In the genomic region with DNA sequence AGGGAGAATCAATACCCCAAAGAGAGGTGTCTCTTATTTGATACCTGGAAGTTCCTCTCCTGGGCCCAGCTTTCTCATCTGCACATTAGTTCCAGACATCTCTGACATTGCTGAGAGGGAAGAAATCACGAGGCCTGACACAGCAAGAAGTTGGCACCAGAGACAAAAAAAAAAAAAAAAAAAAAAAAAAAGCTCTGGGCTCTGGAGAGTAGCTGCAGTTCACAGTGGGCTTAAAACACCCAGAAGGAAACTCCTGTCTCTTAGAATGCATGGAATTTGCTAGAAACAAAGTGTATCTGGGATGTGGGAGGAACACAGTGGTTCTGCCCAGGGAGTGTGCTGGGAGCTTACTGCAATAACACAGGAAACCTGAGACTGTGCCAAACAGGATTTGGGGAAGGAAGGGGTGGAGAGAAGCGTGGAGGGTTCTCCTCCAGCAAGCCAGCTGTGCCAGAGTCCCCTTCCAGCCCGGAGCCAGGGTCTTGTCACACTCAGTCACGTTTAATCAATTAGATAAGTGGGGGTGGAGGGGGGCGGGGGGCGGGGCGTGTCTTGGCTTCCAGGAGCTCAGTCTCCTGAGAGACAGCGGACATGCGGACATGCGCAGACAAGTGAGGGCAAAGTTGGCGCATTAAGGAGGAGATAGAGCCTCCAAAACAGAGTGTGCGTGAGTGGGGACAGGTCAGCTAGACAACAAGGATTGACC, we compare ENCODE assay signal across 8 mouse cellular contexts.
DNase-seq lines count a peak whose midpoint lies in the region; ATAC-seq and TF ChIP-seq lines count a peak whose summit lies in the region.

No protein-coding gene starts in this region.

- peak; percentile 95 for TF ChIP-seq EP300 in lung, postnatal 0 days (IDR thresholded peaks at IDR 0.05)

- peak overlapping the region; percentile 19; the same call in 1 of the 2 replicates for H3K4me3 ChIP-seq in forebrain, embryonic 10.5 days
- no peak overlapping the region for H3K4me3 ChIP-seq in heart, embryonic 15.5 days
- H3K4me3 ChIP-seq in kidney, postnatal 0 days (replicated peaks; ENCODE audit: low read depth, low read length): 0 out of 2 replicates have a peak overlapping the region, but pooled peaks have one; percentile 4
- H3K4me3 ChIP-seq in lung, postnatal 0 days (ENCODE audit: low read depth, low read length): no peak overlapping the region

- 23% methylated on average over 12 of the region's 12 CpGs for WGBS in forebrain, embryonic 10.5 days
- WGBS in heart, embryonic 15.5 days: 5% methylated on average over 12 of the region's 12 CpGs
- WGBS in kidney, postnatal 0 days: 4% methylated on average over 12 of the region's 12 CpGs
- WGBS in lung, postnatal 0 days: 0% methylated on average over 11 of the region's 12 CpGs

- peak overlapping the region; percentile 21 for H3K4me2 ChIP-seq in heart, embryonic 15.5 days
- H3K4me2 ChIP-seq in kidney, postnatal 0 days (ENCODE audit: low read length): peak overlapping the region; percentile 38; the same call in 1 of the 2 replicates
- H3K4me2 ChIP-seq in lung, postnatal 0 days (replicated peaks; ENCODE audit: low read depth, low read length): peak overlapping the region; percentile 17

- DNase-seq in 416B (ENCODE audit: low read depth): peak; percentile 40
- peak; percentile 44 for DNase-seq in ZHBTc4 (ENCODE audit: low read depth, low spot score)
- DNase-seq in forebrain, embryonic 10.5 days (ENCODE audit: extremely low spot score, low spot score): peak; percentile 64
- peak; percentile 97 for DNase-seq in kidney, postnatal 0 days (ENCODE audit: low spot score)
- peak; percentile 96 for DNase-seq in lung, postnatal 0 days (ENCODE audit: low spot score)
- peak; percentile 88 for DNase-seq in skeletal muscle tissue, adult 2 months (ENCODE audit: low read depth, low spot score)
- DNase-seq in natural killer cell, adult 2 months (ENCODE audit: low spot score in 2 of 2): no peak

- H3K27ac ChIP-seq in forebrain, embryonic 10.5 days: peak overlapping the region; percentile 75
- H3K27ac ChIP-seq in heart, embryonic 15.5 days: peak overlapping the region; percentile 92
- peak overlapping the region; percentile 80 for H3K27ac ChIP-seq in kidney, postnatal 0 days
- H3K27ac ChIP-seq in lung, postnatal 0 days (ENCODE audit: low read length): peak overlapping the region; percentile 70

- H3K9ac ChIP-seq in heart, embryonic 15.5 days: no peak overlapping the region
- H3K9ac ChIP-seq in kidney, postnatal 0 days (ENCODE audit: low read depth, low read length): no peak overlapping the region
- no peak overlapping the region for H3K9ac ChIP-seq in lung, postnatal 0 days (replicated peaks; ENCODE audit: low read depth)

- peaks cover 41% of the 10 kb centered on the region for H3K4me1 ChIP-seq in forebrain, embryonic 10.5 days
- peaks cover 47% of the 10 kb centered on the region for H3K4me1 ChIP-seq in heart, embryonic 15.5 days (replicated peaks)
- H3K4me1 ChIP-seq in kidney, postnatal 0 days (replicated peaks; ENCODE audit: insufficient read depth, low read length): peaks cover 11% of the 10 kb centered on the region
- H3K4me1 ChIP-seq in lung, postnatal 0 days (ENCODE audit: insufficient read depth, low read depth, low read length): peaks cover 7% of the 10 kb centered on the region; the same call in 1 of the 2 replicates

- peaks cover 8% of the 10 kb centered on the region for H3K36me3 ChIP-seq in forebrain, embryonic 10.5 days (replicated peaks)
- no peaks in the 10 kb centered on the region for H3K36me3 ChIP-seq in heart, embryonic 15.5 days
- H3K36me3 ChIP-seq in kidney, postnatal 0 days (ENCODE audit: insufficient read depth, low read length): no peaks in the 10 kb centered on the region
- no peaks in the 10 kb centered on the region for H3K36me3 ChIP-seq in lung, postnatal 0 days (ENCODE audit: insufficient read depth, low read length)

- no peak for TF ChIP-seq CTCF in kidney, postnatal 0 days (IDR thresholded peaks at IDR 0.05; ENCODE audit: low read depth)
- TF ChIP-seq CTCF in lung, postnatal 0 days (IDR thresholded peaks at IDR 0.05): no peak

- no peaks in the 10 kb centered on the region for H3K9me3 ChIP-seq in forebrain, embryonic 10.5 days
- no peaks in the 10 kb centered on the region for H3K9me3 ChIP-seq in heart, embryonic 15.5 days (replicated peaks)
- H3K9me3 ChIP-seq in kidney, postnatal 0 days (replicated peaks; ENCODE audit: low read length): no peaks in the 10 kb centered on the region
- H3K9me3 ChIP-seq in lung, postnatal 0 days (ENCODE audit: low read length): no peaks in the 10 kb centered on the region

- no peaks in the 10 kb centered on the region for H3K27me3 ChIP-seq in forebrain, embryonic 10.5 days (ENCODE audit: poor library complexity, severe bottlenecking)
- H3K27me3 ChIP-seq in heart, embryonic 15.5 days: no peaks in the 10 kb centered on the region
- no peaks in the 10 kb centered on the region for H3K27me3 ChIP-seq in kidney, postnatal 0 days (ENCODE audit: insufficient read depth, low read length)
- no peaks in the 10 kb centered on the region for H3K27me3 ChIP-seq in lung, postnatal 0 days (replicated peaks; ENCODE audit: insufficient read depth, low read length)

- peak; percentile 91 for ATAC-seq in heart, embryonic 15.5 days (replicated peaks; ENCODE audit: insufficient number of reproducible peaks, insufficient read depth, low FRiP score, low read depth)
- ATAC-seq in kidney, postnatal 0 days (replicated peaks; ENCODE audit: low FRiP score, low read depth): peak; percentile 80
- peak; percentile 93 for ATAC-seq in lung, postnatal 0 days

Comparison
In these comparisons a context has a peak if more than half of its experiments do, and no peak if none do; other contexts are left out.
1. DNase-seq: peak in 416B (single experiment), ZHBTc4 (single experiment), forebrain, embryonic 10.5 days (single experiment), kidney, postnatal 0 days (single experiment), lung, postnatal 0 days (single experiment) and skeletal muscle tissue, adult 2 months (single experiment); none in natural killer cell, adult 2 months (0 of 2).
2. H3K4me3 ChIP-seq: peak in forebrain, embryonic 10.5 days (single experiment) and kidney, postnatal 0 days (single experiment); none in heart, embryonic 15.5 days (single experiment) and lung, postnatal 0 days (single experiment).
3. Peak in every context shown above with its lines, with median percentiles within 50 percentile points of each other: H3K27ac ChIP-seq, ATAC-seq and H3K4me2 ChIP-seq.